In genomic region chr5:96331048-96331737, GRCm38 (mm10) we compare ENCODE assay signal across 14 mouse cellular contexts. TPM values are rescaled to one million over a fixed set of nuclear protein-coding genes. Genes with fewer than 3 reads are reported as not detected.
DNase-seq lines count a peak whose midpoint lies in the region; ATAC-seq lines count a peak whose summit lies in the region.
"Had no signal": no experiment of that assay in that cellular context is flagged by ENCODE, and none has a peak within 500 bp of the region (broad histone marks: within the 10 kb centered on the region; RNA-seq: fewer than 3 reads in every experiment).

No protein-coding gene starts in this region.

- H3K4me3 ChIP-seq in heart, embryonic 13.5 days = no peak overlapping the region
- no peak overlapping the region for H3K4me3 ChIP-seq in heart, embryonic 10.5 days
- no peak overlapping the region for H3K4me3 ChIP-seq in embryonic facial prominence, embryonic 12.5 days
- H3K4me3 ChIP-seq in kidney, embryonic 14.5 days (ENCODE audit: low read length) = 0 out of 2 replicates have a peak overlapping the region, but pooled peaks have one; percentile 12
- no peak overlapping the region for H3K4me3 ChIP-seq in limb, embryonic 13.5 days

- peak overlapping the region; percentile 24; the same call in 1 of the 2 replicates for H3K4me2 ChIP-seq in heart, embryonic 13.5 days
- H3K4me2 ChIP-seq in embryonic facial prominence, embryonic 12.5 days (replicated peaks) = no peak overlapping the region
- H3K4me2 ChIP-seq in kidney, embryonic 14.5 days (replicated peaks; ENCODE audit: low read depth, low read length) = peak overlapping the region; percentile 35
- H3K4me2 ChIP-seq in limb, embryonic 13.5 days (replicated peaks) = peak overlapping the region; percentile 36
- H3K4me2 ChIP-seq: midbrain, embryonic 11.5 days had no signal

- WGBS in heart, embryonic 13.5 days = 76% methylated on average over 25 of the region's 25 CpGs
- 80% methylated on average over 25 of the region's 25 CpGs for WGBS in heart, embryonic 10.5 days
- 88% methylated on average over 25 of the region's 25 CpGs for WGBS in embryonic facial prominence, embryonic 12.5 days
- WGBS in kidney, embryonic 14.5 days = 52% methylated on average over 25 of the region's 25 CpGs
- WGBS in limb, embryonic 13.5 days = 66% methylated on average over 25 of the region's 25 CpGs

- ATAC-seq in heart, embryonic 13.5 days (ENCODE audit: extremely low read depth, insufficient number of reproducible peaks, low FRiP score, low TSS enrichment) = no peak
- 0 out of 2 replicates have a peak, but pooled peaks have one; percentile 22 for ATAC-seq in embryonic facial prominence, embryonic 12.5 days (ENCODE audit: insufficient number of reproducible peaks, insufficient read depth, low FRiP score, low TSS enrichment)
- peak; percentile 80 for ATAC-seq in kidney, embryonic 14.5 days (ENCODE audit: low FRiP score, low TSS enrichment)
- no peak for ATAC-seq in limb, embryonic 13.5 days (ENCODE audit: low FRiP score, low read depth)

- H3K9ac ChIP-seq in heart, embryonic 13.5 days = no peak overlapping the region
- H3K9ac ChIP-seq in embryonic facial prominence, embryonic 12.5 days = no peak overlapping the region
- no peak overlapping the region for H3K9ac ChIP-seq in kidney, embryonic 14.5 days (ENCODE audit: low read depth, low read length)
- no peak overlapping the region for H3K9ac ChIP-seq in limb, embryonic 13.5 days

- no peaks in the 10 kb centered on the region for H3K9me3 ChIP-seq in heart, embryonic 13.5 days
- H3K9me3 ChIP-seq in heart, embryonic 10.5 days = no peaks in the 10 kb centered on the region
- H3K9me3 ChIP-seq in embryonic facial prominence, embryonic 12.5 days = no peaks in the 10 kb centered on the region
- H3K9me3 ChIP-seq in kidney, embryonic 14.5 days (ENCODE audit: control insufficient read depth, low read length) = peaks cover 4% of the 10 kb centered on the region; the same call in 1 of the 2 replicates
- H3K9me3 ChIP-seq in limb, embryonic 13.5 days = no peaks in the 10 kb centered on the region

- no peak for DNase-seq in heart, embryonic 10.5 days (ENCODE audit: low spot score)
- no peak for DNase-seq in left cerebral cortex, adult 9 months (ENCODE audit: low spot score in 2 of 2)
- no peak for DNase-seq in cerebellum, postnatal 25 days
- no peak for DNase-seq in cerebellum, postnatal 36 days
- DNase-seq: cerebellum, adult 8-10 months; heart, adult 11 months; left cerebral cortex, postnatal 4 days; lung, adult 2 months; thymus, postnatal 36 days had no signal

- no peaks in the 10 kb centered on the region for H3K4me1 ChIP-seq in heart, embryonic 13.5 days
- no peaks in the 10 kb centered on the region for H3K4me1 ChIP-seq in heart, embryonic 10.5 days
- H3K4me1 ChIP-seq in embryonic facial prominence, embryonic 12.5 days = no peaks in the 10 kb centered on the region
- peaks cover 7% of the 10 kb centered on the region; the same call in 1 of the 2 replicates for H3K4me1 ChIP-seq in kidney, embryonic 14.5 days (ENCODE audit: control insufficient read depth, insufficient read depth, low read length)
- peaks cover 15% of the 10 kb centered on the region for H3K4me1 ChIP-seq in limb, embryonic 13.5 days

- no peaks in the 10 kb centered on the region for H3K27me3 ChIP-seq in heart, embryonic 13.5 days (replicated peaks)
- no peaks in the 10 kb centered on the region for H3K27me3 ChIP-seq in heart, embryonic 10.5 days (ENCODE audit: insufficient read depth, poor library complexity, severe bottlenecking)
- no peaks in the 10 kb centered on the region for H3K27me3 ChIP-seq in embryonic facial prominence, embryonic 12.5 days
- H3K27me3 ChIP-seq in kidney, embryonic 14.5 days (ENCODE audit: control insufficient read depth, insufficient read depth, low read length) = no peaks in the 10 kb centered on the region
- H3K27me3 ChIP-seq in limb, embryonic 13.5 days = no peaks in the 10 kb centered on the region

- H3K27ac ChIP-seq in heart, embryonic 13.5 days (replicated peaks) = no peak overlapping the region
- H3K27ac ChIP-seq in heart, embryonic 10.5 days = no peak overlapping the region
- no peak overlapping the region for H3K27ac ChIP-seq in embryonic facial prominence, embryonic 12.5 days
- H3K27ac ChIP-seq in kidney, embryonic 14.5 days (ENCODE audit: low read depth, low read length) = peak overlapping the region; percentile 52; the same call in 1 of the 2 replicates
- H3K27ac ChIP-seq in limb, embryonic 13.5 days = no peak overlapping the region

- H3K36me3 ChIP-seq in heart, embryonic 13.5 days = no peaks in the 10 kb centered on the region
- H3K36me3 ChIP-seq in heart, embryonic 10.5 days = no peaks in the 10 kb centered on the region
- no peaks in the 10 kb centered on the region for H3K36me3 ChIP-seq in embryonic facial prominence, embryonic 12.5 days
- H3K36me3 ChIP-seq in kidney, embryonic 14.5 days (ENCODE audit: control insufficient read depth, insufficient read depth, low read length) = no peaks in the 10 kb centered on the region
- no peaks in the 10 kb centered on the region for H3K36me3 ChIP-seq in limb, embryonic 13.5 days

RNA-seq across cellular contexts. Expression of gene Fras1, which starts 42.6 kb away (rescaled TPM):
- 17.8 and 18.3 TPM in 2 replicates for polyA plus RNA-seq in heart, embryonic 13.5 days (2015; fragmentation: Nextera tagmentation; extraction: Ambion mirVana)
- 18.7 and 26.9 TPM in 2 replicates for polyA plus RNA-seq in heart, embryonic 10.5 days (2016; fragmentation: Nextera tagmentation; extraction: Ambion mirVana)
- 19.6 and 20.1 TPM in 2 replicates for polyA plus RNA-seq in embryonic facial prominence, embryonic 12.5 days (2016; fragmentation: Nextera tagmentation; extraction: Ambion mirVana)
- polyA plus RNA-seq in kidney, embryonic 14.5 days (2014; fragmentation: Nextera tagmentation; extraction: Ambion mirVana) = 43.7 and 71.3 TPM in 2 replicates
- 20.4 and 21.8 TPM in 2 replicates for polyA plus RNA-seq in limb, embryonic 13.5 days (2015; fragmentation: Nextera tagmentation; extraction: Ambion mirVana)

Comparison
In these comparisons a context has a peak if more than half of its experiments do, and no peak if none do; other contexts are left out.
1. ATAC-seq: peak in embryonic facial prominence, embryonic 12.5 days (single experiment) and kidney, embryonic 14.5 days (single experiment); none in heart, embryonic 13.5 days (single experiment) and limb, embryonic 13.5 days (single experiment).